ENCODE assay signal across 9 mouse cellular contexts in the genomic region with DNA sequence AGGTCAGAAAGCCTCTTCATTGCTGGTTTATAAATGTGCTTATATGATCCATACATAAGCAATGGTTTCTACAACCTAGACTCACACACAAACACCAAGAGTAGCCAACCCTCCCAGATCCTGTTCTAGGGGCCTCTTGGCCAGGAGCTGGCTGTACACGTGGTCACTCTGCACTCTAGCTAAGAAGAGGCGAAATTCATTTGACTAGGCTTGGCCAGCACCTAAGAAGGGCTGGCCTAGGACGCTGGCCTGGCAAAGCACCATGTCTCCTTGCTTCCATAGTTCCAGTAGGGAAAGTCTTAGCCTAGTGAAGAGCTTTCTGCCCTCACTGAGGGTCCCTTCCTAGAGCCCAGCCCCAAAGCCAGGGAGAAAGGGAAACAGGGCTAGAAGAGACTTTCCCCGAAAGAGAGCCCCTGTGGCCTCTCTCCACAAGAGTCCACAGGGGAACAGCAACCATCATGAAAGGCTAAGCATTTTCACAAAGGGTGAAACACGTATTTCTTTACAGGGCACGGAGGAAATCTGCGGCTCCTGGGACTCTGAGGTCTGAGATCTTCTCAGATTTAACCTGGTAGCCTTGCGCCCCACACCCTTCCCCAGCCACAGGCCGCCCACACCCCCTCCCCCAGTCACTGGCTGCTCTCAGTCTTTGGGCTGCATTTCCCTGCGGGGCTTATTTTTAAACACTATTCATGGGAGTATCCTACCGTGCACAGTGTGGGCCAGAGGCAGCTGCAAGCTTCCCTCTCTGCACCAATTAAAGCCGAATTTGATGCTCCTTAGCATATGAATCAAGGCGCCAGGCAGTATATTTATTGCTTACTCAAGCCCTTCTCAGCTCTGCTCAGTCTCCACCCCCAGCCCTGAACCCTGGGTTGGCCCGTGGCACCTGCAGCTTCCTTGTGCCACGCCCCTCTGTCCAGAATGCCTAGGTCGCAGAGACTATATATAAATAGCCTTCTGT.
DNase-seq lines count a peak whose midpoint lies in the region; ATAC-seq lines count a peak whose summit lies in the region.
"Had no signal": no experiment of that assay in that cellular context is flagged by ENCODE, and none has a peak within 500 bp of the region (broad histone marks: within the 10 kb centered on the region; RNA-seq: fewer than 3 reads in every experiment).

No protein-coding gene starts in this region.

- no peaks in the 10 kb centered on the region for H3K9me3 ChIP-seq in heart, embryonic 11.5 days (replicated peaks; ENCODE audit: control insufficient read depth, low read length)
- H3K9me3 ChIP-seq in neural tube, embryonic 14.5 days (ENCODE audit: control insufficient read depth, low read length), result no peaks in the 10 kb centered on the region

- WGBS in heart, embryonic 11.5 days (ENCODE audit: insufficient replicate concordance), result 16% methylated on average over 16 of the region's 16 CpGs
- WGBS in neural tube, embryonic 14.5 days, result 4% methylated on average over 16 of the region's 16 CpGs

- H3K27me3 ChIP-seq in heart, embryonic 11.5 days (ENCODE audit: control insufficient read depth, insufficient read depth, low read length), result no peaks in the 10 kb centered on the region
- no peaks in the 10 kb centered on the region for H3K27me3 ChIP-seq in neural tube, embryonic 14.5 days (ENCODE audit: control insufficient read depth, insufficient read depth, low read length)

- peak overlapping the region; percentile 54 for H3K4me2 ChIP-seq in heart, embryonic 11.5 days
- H3K4me2 ChIP-seq in neural tube, embryonic 14.5 days (ENCODE audit: low read depth, low read length), result peak overlapping the region; percentile 21

- peaks cover 28% of the 10 kb centered on the region for H3K4me1 ChIP-seq in heart, embryonic 11.5 days (ENCODE audit: control insufficient read depth, insufficient read depth, low read length)
- peaks cover 25% of the 10 kb centered on the region for H3K4me1 ChIP-seq in neural tube, embryonic 14.5 days (ENCODE audit: control insufficient read depth, insufficient read depth, low read length)

- H3K9ac ChIP-seq in heart, embryonic 11.5 days (ENCODE audit: low read depth, low read length), result peak overlapping the region; percentile 53
- H3K9ac ChIP-seq in neural tube, embryonic 14.5 days (replicated peaks; ENCODE audit: low read depth, low read length), result peak overlapping the region; percentile 32; the same call in 1 of the 2 replicates

- H3K27ac ChIP-seq in heart, embryonic 11.5 days (ENCODE audit: low read depth, low read length), result peak overlapping the region; percentile 3; the same call in 1 of the 2 replicates
- peak overlapping the region; percentile 87 for H3K27ac ChIP-seq in neural tube, embryonic 14.5 days (ENCODE audit: low read depth, low read length)
- H3K27ac ChIP-seq: macrophage had no signal

- no peak overlapping the region for H3K4me3 ChIP-seq in heart, embryonic 11.5 days (ENCODE audit: low read depth, low read length)
- H3K4me3 ChIP-seq in neural tube, embryonic 14.5 days (ENCODE audit: low read depth, low read length), result no peak overlapping the region

- H3K36me3 ChIP-seq in heart, embryonic 11.5 days (ENCODE audit: control insufficient read depth, insufficient read depth, low read length), result no peaks in the 10 kb centered on the region
- no peaks in the 10 kb centered on the region for H3K36me3 ChIP-seq in neural tube, embryonic 14.5 days (ENCODE audit: control insufficient read depth, insufficient read depth, low read length)

- no peak for DNase-seq in heart, adult 11 months
- DNase-seq in Muller cell, postnatal 12 days (ENCODE audit: inconsistent ontology term), result peak; percentile 84
- peak; percentile 47 to 53 for DNase-seq in frontal cortex, postnatal 10 days (ENCODE audit: low spot score in 2 of 2)
- DNase-seq in kidney, postnatal 25 days, result peak; percentile 54 to 65
- no peak for DNase-seq in spleen, postnatal 10 days (ENCODE audit: low spot score in 2 of 2)

- ATAC-seq in heart, embryonic 11.5 days (replicated peaks; ENCODE audit: insufficient number of reproducible peaks, low FRiP score, low TSS enrichment), result peak; percentile 36; the same call in 1 of the 2 replicates
- peak; percentile 87 for ATAC-seq in neural tube, embryonic 14.5 days (ENCODE audit: low read depth)
- ATAC-seq in megakaryocyte progenitor cell, adult 5-6 weeks (replicated peaks; ENCODE audit: poor library complexity), result no peak; the same call in 1 of the 2 replicates

Comparison
In these comparisons a context has a peak if more than half of its experiments do, and no peak if none do; other contexts are left out.
1. DNase-seq: peak in Muller cell, postnatal 12 days (single experiment), frontal cortex, postnatal 10 days (2 of 2) and kidney, postnatal 25 days (2 of 2); none in heart, adult 11 months (single experiment) and spleen, postnatal 10 days (0 of 2).